Mouse (Mus musculus) c-Kit-positive CD71-positive TER-119-positive erythroid progenitor cells, embryonic 14.5 days (primary cell): ENCODE results near the gene Fastkd5.
"Not testable (repeated sequence)": the region's sequence is repeated elsewhere in the genome, so short reads cannot be mapped to it uniquely, and the experiment has no call there.

Experiments used
- DNase-seq: peaks from one replicate; pipeline ENCODE4 v3.0.0-alpha.2; 2013; ENCODE audit warnings: low spot score

The Fastkd5 gene

DNA sequence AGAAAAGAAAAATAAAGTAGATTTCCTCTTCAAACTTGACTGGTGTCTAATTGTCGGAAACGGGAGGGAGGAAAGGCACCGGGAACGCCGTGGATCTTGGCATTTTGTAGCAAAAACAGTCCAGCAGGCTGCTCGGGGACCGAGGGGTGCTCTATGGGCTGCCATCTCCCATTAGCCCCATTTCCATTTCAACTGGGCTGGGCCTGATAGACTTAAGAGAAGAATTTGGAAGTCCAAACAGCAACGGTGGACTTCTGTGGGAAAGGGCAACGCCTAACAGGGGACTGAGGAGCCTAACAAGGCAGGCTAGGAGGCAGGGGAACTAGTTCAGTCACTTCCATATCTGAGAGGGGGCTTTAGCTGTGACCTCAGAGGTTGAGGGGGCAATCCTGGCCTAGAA lies 52.8 kb downstream of the Fastkd5 start:
- DNase-seq, result no peak

GRCm38 (mm10) chr2:130576564-130576963 lies 53.3 kb downstream of the Fastkd5 start:
- not testable (repeated sequence) for DNase-seq

DNA sequence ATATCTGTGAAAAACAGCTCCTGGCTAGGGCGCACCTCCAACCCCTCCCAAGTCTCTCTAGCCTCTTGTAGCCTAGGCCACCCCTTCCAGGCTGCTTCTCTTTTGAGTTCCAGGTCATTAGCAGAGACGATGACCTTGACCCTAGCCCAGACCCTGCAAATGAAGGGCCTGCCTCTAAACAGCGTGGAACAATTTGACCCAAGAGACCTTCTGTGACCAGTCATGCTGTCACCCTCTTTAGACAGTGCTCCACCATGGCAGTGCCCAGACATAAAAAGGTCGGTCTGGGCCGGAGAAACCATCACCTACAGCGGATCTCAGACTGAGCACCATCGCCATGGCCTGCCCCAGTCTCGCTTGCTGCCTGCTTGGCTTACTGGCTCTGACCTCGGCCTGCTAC lies 54.0 kb downstream of the Fastkd5 start, which contains the start of gene Oxt:
Gene Oxt, plus strand, starts transcription at position 301 of the 400 bp plus-strand sequence.
- no peak for DNase-seq

DNA sequence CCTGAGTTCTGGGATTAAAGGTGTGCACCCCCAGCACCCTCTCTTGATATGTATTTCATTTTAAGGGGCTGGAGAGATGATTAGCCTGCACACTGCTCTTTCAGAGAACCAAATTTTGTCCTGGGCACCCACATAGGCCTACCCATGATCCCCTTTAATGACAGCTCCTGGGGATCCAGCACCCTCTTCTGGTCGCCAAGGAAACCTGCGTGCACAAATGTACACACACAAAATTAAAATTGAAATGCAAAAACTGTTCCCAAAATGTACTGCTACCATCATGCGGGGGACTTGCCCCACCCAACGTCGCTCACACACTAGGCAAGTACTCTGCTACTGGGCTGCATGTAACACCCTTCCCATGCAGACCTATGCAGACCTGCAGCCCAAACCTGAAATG lies 54.9 kb downstream of the Fastkd5 start:
- DNase-seq, result no peak

DNA sequence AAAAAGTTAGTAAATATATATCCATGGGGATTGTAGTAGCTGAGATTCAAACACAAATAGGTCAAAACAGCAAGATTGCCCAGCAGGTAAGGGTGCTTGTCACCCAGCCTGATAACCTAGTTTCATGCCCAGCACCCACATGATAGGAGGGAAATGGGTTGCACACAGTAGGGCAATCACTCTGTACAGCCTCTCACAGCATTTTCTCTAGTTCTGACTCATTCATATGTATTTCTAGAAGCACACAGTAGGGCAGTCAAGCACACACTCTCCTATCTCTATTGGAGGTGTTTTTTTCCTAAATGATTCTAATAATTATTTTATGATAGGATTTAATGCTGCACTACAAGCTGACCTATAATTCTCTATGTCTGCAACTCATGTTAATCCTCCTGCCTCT lies 59.9 kb downstream of the Fastkd5 start:
- no peak for DNase-seq

DNA sequence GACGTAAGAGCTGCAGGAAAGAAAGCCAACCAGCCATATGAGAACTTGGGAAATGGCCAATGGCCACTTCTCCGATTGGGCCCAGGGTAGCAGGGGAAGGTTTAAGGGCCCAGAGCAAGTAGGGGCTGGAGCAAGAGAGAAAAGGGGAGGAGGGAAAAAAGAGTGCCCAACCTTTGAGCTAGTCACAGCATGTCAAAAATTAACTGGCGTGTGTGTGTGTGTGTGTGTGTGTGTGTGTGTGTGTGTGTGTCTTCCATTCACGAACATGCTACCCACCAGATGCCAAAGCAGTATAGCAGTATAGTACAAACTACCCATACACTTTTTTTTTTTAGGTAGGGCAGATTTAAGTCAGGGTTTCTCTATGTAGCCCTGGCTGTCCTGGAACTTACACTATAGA lies 60.9 kb downstream of the Fastkd5 start:
- DNase-seq, result no peak

DNA sequence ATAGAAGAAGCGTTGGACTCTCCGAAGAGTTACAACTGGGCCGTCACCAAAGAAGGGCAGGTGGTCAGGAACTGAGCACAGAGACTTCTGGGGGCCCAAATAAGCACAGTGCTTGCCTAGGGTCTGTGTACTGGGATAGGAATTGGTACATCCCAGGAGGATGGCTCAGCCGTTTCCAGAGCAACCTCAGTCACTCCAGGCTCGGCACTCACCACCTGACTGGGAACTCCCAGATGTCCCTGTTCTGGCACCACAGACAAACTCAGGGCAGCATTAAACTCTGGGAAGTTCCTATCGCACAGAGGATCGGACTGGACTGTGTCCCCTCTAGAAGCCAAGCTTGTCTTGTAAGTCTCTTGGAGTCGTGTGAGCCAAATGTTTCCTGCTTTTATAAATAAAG lies 64.8 kb downstream of the Fastkd5 start:
- no peak for DNase-seq

DNA sequence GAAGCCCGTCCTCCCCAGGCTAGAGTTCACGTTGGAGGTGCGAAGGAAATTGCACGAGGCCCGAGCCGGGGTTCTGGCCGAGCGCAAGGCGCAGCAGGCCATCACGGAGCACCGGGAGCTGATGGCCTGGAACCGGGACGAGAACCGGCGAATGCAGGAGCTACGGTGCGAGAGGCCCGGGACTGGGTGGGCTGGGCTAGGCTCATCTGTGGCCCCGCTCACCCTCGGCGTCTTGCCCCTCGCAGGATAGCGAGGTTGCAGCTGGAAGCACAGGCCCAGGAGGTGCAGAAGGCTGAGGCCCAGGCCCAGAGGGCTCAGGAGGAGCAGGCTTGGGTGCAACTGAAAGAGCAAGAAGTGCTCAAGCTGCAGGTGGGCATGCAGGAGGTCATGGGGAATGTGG lies 65.8 kb downstream of the Fastkd5 start:
- DNase-seq, result no peak
